Mouse (Mus musculus): ENCODE measurements around the gene Timp3.

DNA sequence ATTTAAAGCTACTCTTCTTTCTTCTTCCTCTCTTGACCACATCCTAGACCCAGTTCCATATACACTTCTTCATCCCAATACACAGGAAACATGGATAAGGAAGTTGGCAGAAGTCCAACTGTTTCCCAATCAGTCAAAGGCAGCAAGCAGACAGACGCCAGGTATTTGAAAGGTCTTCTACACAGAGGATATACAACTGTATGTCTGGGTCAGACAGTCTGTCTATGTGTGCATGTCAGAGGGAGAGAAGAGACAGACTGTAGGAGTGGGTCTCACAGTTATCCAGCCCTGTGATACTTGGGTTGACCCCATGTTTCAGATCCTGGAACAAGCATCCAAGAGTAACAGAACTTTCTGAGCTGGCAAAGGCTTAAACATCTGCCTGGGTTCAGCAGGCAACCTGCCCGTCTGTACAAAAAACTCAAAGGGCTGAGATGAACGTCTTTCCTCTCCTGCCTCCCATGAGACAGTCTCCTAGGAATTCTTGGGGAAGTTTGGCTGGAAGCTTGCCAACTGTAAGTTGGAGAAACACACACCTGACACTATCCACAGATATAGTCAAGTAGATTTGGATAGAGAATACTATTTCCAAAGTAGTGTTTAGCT is 46.2 kb downstream of the Timp3 start:
- no peak for TF ChIP-seq CTCF (IDR thresholded peaks at IDR 0.05; ENCODE audit: extremely low read depth, insufficient read depth, insufficient read length, insufficient replicate concordance)
- no peak for TF ChIP-seq POLR2A (IDR thresholded peaks at IDR 0.05; ENCODE audit: low read depth, low read length)
